Mouse (Mus musculus): Measurements from ENCODE around the gene Zc3h12a.

DNA sequence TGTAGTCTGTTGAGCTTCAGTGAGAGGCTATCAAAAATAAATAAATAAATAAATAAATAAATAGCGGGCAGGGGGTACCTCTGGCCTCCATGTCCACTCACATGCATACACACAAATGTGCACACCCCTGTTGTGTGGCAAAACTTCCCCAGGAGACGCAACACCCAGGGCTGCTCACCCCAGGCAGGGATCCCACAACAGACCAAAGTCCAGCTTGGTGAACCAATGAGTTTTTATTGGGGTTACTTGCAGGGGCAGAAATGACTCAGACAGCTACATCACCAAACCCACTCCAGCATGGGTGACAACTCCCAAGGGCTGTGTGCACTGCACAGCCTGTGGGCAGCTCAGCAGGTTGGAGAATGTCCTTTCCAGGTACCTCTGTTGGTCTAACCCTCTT is 49.9 kb downstream of the Zc3h12a start:
- TF ChIP-seq CTCF (IDR thresholded peaks at IDR 0.05; ENCODE audit: borderline replicate concordance, insufficient read depth, low read depth, low read length) (no peak), POLR2A (IDR thresholded peaks at IDR 0.05; ENCODE audit: borderline replicate concordance, insufficient read depth, low read length) (no peak)
